Mouse (Mus musculus) ES-E14 (cell line): Measurements from ENCODE around the gene Zbtb5. TPM values are rescaled to one million over a fixed set of nuclear protein-coding genes. Genes with fewer than 3 reads are reported as not detected.

ENCODE experiments used
- DNase-seq: peaks from one replicate; pipeline ENCODE4 v3.0.0-alpha.2; 2013; ENCODE audit warnings: low read depth, low spot score
- H3K27ac ChIP-seq: 2 replicates; pipeline ENCODE4 v1.5.1; 2012; ENCODE audit warnings: low read depth, mild to moderate bottlenecking, low read length, moderate library complexity, mixed read lengths; ENCODE audit not compliant: poor library complexity, insufficient read depth, severe bottlenecking
- H3K36me3 ChIP-seq: 2 replicates; pipeline ENCODE4 v1.6.1; 2012; ENCODE audit warnings: mild to moderate bottlenecking, low read length, moderate library complexity, mixed read lengths; ENCODE audit not compliant: control insufficient read depth, poor library complexity, insufficient read depth, severe bottlenecking
- H3K4me1 ChIP-seq, 2 experiments: fragments of 150-350 bp in 1 of 2; sonication (generic) in 1 of 2; 2 replicates each; pipeline ENCODE4 v1.6.1; 2012; ENCODE audit warnings: low read length in 2 of 2, mild to moderate bottlenecking in 1 of 2, mixed read lengths in 1 of 2; ENCODE audit not compliant: control insufficient read depth in 2 of 2, insufficient read depth in 2 of 2, poor library complexity in 1 of 2
- H3K4me3 ChIP-seq, 2 experiments: fragments of 150-350 bp in 1 of 2; sonication (generic) in 1 of 2; 2 replicates each; pipeline ENCODE4 v1.5.1; 2012; ENCODE audit warnings: low read length in 2 of 2, low read depth in 1 of 2, mild to moderate bottlenecking in 1 of 2, mixed read lengths in 1 of 2; ENCODE audit not compliant: insufficient read depth in 1 of 2, poor library complexity in 1 of 2, severe bottlenecking in 1 of 2
- H3K9ac ChIP-seq: 2 replicates; pipeline ENCODE4 v1.6.1; 2012; ENCODE audit warnings: low read depth, mild to moderate bottlenecking, low read length, mixed read lengths; ENCODE audit not compliant: poor library complexity, insufficient read depth, severe bottlenecking
- H3K9me3 ChIP-seq: fragments of 150-350 bp; sonication (generic); 2 replicates; pipeline ENCODE4 v1.6.1; 2012; ENCODE audit warnings: low read depth, mild to moderate bottlenecking, low read length; ENCODE audit not compliant: control insufficient read depth, insufficient read depth
- CHD2 ChIP-seq: IDR thresholded peaks from 2 replicates; pipeline ENCODE4 v1.6.1; 2014; ENCODE audit warnings: mild to moderate bottlenecking, low read depth, low read length, inconsistent platforms
- HCFC1 ChIP-seq: IDR thresholded peaks from 2 replicates; pipeline ENCODE4 v1.6.1; 2012; ENCODE audit warnings: low read length, inconsistent platforms, borderline replicate concordance; ENCODE audit not compliant: insufficient read depth
- MAFK ChIP-seq: IDR thresholded peaks from 2 replicates; pipeline ENCODE4 v1.6.1; 2014; ENCODE audit warnings: mild to moderate bottlenecking, low read depth, low read length, inconsistent platforms; ENCODE audit not compliant: insufficient read depth
- ZC3H11A ChIP-seq: IDR thresholded peaks from 2 replicates; pipeline ENCODE4 v1.6.1; 2012; ENCODE audit warnings: low read depth, mild to moderate bottlenecking, inconsistent platforms, low read length, borderline replicate concordance
- ZNF384 ChIP-seq: IDR thresholded peaks from 2 replicates; pipeline ENCODE4 v1.6.1; 2012; ENCODE audit warnings: low read depth, low read length, inconsistent platforms
- in situ Hi-C, 2 experiments: fragments of 600-800 bp; cut with MboI; formaldehyde crosslinking; loops; one replicate each; pipeline ENCODE4 v1.15.1; 2025; ENCODE audit warnings: low sequenced_read_pairs in 2 of 2, inconsistent platforms in 1 of 2; ENCODE audit not compliant: unreplicated experiment in 2 of 2
- total RNA-seq: library from RNA; depleted of rRNA; stranded (reverse); fragments of 300-350 nt; gene quantifications from 2 replicates; pipeline ENCODE4 v1.2.3, GENCODE M21; 2012; rRNA removed

Gene Zbtb5
- total RNA-seq, 1 experiment, result 8.2 TPM

GRCm38 (mm10) chr4:44944426-44945075 lies 67.7 kb downstream of the Zbtb5 start:
- DNase-seq, result no peak
- H3K36me3 ChIP-seq, result no peaks in the 10 kb centered on the region
- H3K4me3 ChIP-seq, result no peak overlapping the region
- peaks cover 12 to 13% of the 10 kb centered on the region in 2 experiments for H3K4me1 ChIP-seq
- H3K9ac ChIP-seq, result no peak overlapping the region
- no peak for TF ChIP-seq CHD2
- TF ChIP-seq HCFC1, result no peak
- TF ChIP-seq ZNF384, result no peak
- TF ChIP-seq MAFK, result no peak
- TF ChIP-seq ZC3H11A, result no peak
- no peaks in the 10 kb centered on the region for H3K9me3 ChIP-seq
- peak overlapping the region; percentile 14; the same call in 1 of the 2 replicates for H3K27ac ChIP-seq
- in situ Hi-C loops, result no loop called here

- Histone ChIP-seq H3K36me3 (no peaks in the 10 kb centered on the region), H3K9ac (no peak overlapping the region), H3K9me3 (no peaks in the 10 kb centered on the region), H3K4me3 (no peak overlapping the region), H3K27ac (no peak overlapping the region), H3K4me1 (peaks cover 7 to 10% of the 10 kb centered on the region in 2 experiments; a peak in 3 of 4 replicates)
- in situ Hi-C loops, result no loop called here
- TF ChIP-seq CHD2 (no peak), ZNF384 (no peak), ZC3H11A (no peak), MAFK (no peak), HCFC1 (no peak)
- DNase-seq, result no peak
Observed at GRCm38 (mm10) chr4:44943480-44943879, 68.7 kb downstream of the Zbtb5 start.

- in situ Hi-C loops, result no loop called here
- no peak for TF ChIP-seq CHD2
- TF ChIP-seq HCFC1, result no peak
- no peak for TF ChIP-seq ZNF384
- no peak for TF ChIP-seq MAFK
- TF ChIP-seq ZC3H11A, result no peak
- H3K36me3 ChIP-seq, result no peaks in the 10 kb centered on the region
Observed at GRCm38 (mm10) chr4:44942237-44942636, 70.0 kb downstream of the Zbtb5 start.

More at GRCm38 (mm10) chr4:44942237-44942636, 70.0 kb downstream of the Zbtb5 start:
- H3K9ac ChIP-seq, result no peak overlapping the region
- no peak overlapping the region for H3K4me3 ChIP-seq
- DNase-seq, result no peak
- no peak overlapping the region for H3K27ac ChIP-seq
- H3K9me3 ChIP-seq, result no peaks in the 10 kb centered on the region
- peaks cover 0 to 2% of the 10 kb centered on the region in 2 experiments; a peak in 1 of 4 replicates for H3K4me1 ChIP-seq

Other genes with a start within 250 kb of the Zbtb5 start
- 38.2 and 41.5 TPM in 2 replicates for gene Grhpr, start 31.0 kb downstream of the Zbtb5 start, total RNA-seq
- gene Polr1e, start 6.2 kb upstream of the Zbtb5 start, total RNA-seq, result 27.3 and 33.0 TPM in 2 replicates
- gene Fbxo10, start 72.2 kb upstream of the Zbtb5 start, total RNA-seq, result 3.3 and 4.2 TPM in 2 replicates
- 237 and 275 TPM in 2 replicates for gene Tomm5, start 95.7 kb upstream of the Zbtb5 start, total RNA-seq
- gene Frmpd1, start 172.5 kb upstream of the Zbtb5 start, total RNA-seq, result 0.74 and 1.3 TPM in 2 replicates